Mouse (Mus musculus) stomach, embryonic 16.5 days (tissue): Measurements from ENCODE around the gene Cdkal1. TPM values are rescaled to one million over a fixed set of nuclear protein-coding genes. Genes with fewer than 3 reads are reported as not detected.

ENCODE experiments used
- ATAC-seq: fragments of 200-750 bp; cut with Nextera tagmentation; 2 replicates; pipeline ENCODE4 v1.8.0; 2017; ENCODE audit warnings: moderate number of reproducible peaks, moderate TSS enrichment; ENCODE audit not compliant: insufficient read depth, low FRiP score
- H3K27ac ChIP-seq: fragments of 300-500 bp; sonication (generic); 2 replicates; pipeline ENCODE4 v1.5.1; 2014; ENCODE audit warnings: low read length
- H3K27me3 ChIP-seq: fragments of 300-500 bp; sonication (generic); 2 replicates; pipeline ENCODE4 v1.6.1; 2014; ENCODE audit warnings: low read length, control low read depth, mixed read lengths; ENCODE audit not compliant: control insufficient read depth, insufficient read depth
- H3K36me3 ChIP-seq: fragments of 300-500 bp; sonication (generic); 2 replicates; pipeline ENCODE4 v1.6.1; 2014; ENCODE audit warnings: low read length; ENCODE audit not compliant: control insufficient read depth, insufficient read depth
- H3K4me1 ChIP-seq: fragments of 300-500 bp; sonication (generic); 2 replicates; pipeline ENCODE4 v1.6.1; 2014; ENCODE audit warnings: low read length, control low read depth, mixed read lengths; ENCODE audit not compliant: control insufficient read depth, insufficient read depth
- H3K4me2 ChIP-seq: fragments of 300-500 bp; sonication (generic); 2 replicates; pipeline ENCODE4 v1.6.1; 2014; ENCODE audit warnings: low read depth, low read length, mixed read lengths
- H3K4me3 ChIP-seq: fragments of 300-500 bp; sonication (generic); replicated peaks from 2 replicates; pipeline ENCODE4 v1.5.1; 2014; ENCODE audit warnings: mild to moderate bottlenecking, low read length
- H3K9ac ChIP-seq: fragments of 300-500 bp; sonication (generic); 2 replicates; pipeline ENCODE4 v1.6.1; 2014; ENCODE audit warnings: low read length
- H3K9me3 ChIP-seq: fragments of 300-500 bp; sonication (generic); replicated peaks from 2 replicates; pipeline ENCODE4 v1.6.1; 2016; ENCODE audit warnings: low read length, control low read depth; ENCODE audit not compliant: control insufficient read depth
- WGBS: fragments of 180-500 bp; shearing (Covaris S2); extraction: QIAGEN DNeasy Blood & Tissue Kit; methylation state at CpG from one replicate; pipeline ENCODE4 v1.1.7; 2014; 5-methylcytosine and 5-hydroxymethylcytosine counted together
- polyA plus RNA-seq: library from polyadenylated mRNA; unstranded; fragments of >200 nt; fragmentation: Nextera tagmentation; extraction: Ambion mirVana; gene quantifications from 2 replicates; pipeline ENCODE4 v1.2.1, GENCODE M21; 2015

Cdkal1 gene
- polyA plus RNA-seq, 1 experiment from 2014 or later, result 29.8 TPM

GRCm38 (mm10) chr13:29156703-29157102 is 698.8 kb downstream of the Cdkal1 start:
- WGBS, result 45% methylated on average over 4 of the region's 4 CpGs
- no peaks in the 10 kb centered on the region for H3K27me3 ChIP-seq
- no peak overlapping the region for H3K4me3 ChIP-seq
- H3K27ac ChIP-seq, result no peak overlapping the region
- H3K9me3 ChIP-seq, result no peaks in the 10 kb centered on the region
- no peak overlapping the region for H3K4me2 ChIP-seq
- no peak overlapping the region for H3K9ac ChIP-seq
- no peaks in the 10 kb centered on the region for H3K4me1 ChIP-seq
- H3K36me3 ChIP-seq, result no peaks in the 10 kb centered on the region
- ATAC-seq, result no peak

DNA sequence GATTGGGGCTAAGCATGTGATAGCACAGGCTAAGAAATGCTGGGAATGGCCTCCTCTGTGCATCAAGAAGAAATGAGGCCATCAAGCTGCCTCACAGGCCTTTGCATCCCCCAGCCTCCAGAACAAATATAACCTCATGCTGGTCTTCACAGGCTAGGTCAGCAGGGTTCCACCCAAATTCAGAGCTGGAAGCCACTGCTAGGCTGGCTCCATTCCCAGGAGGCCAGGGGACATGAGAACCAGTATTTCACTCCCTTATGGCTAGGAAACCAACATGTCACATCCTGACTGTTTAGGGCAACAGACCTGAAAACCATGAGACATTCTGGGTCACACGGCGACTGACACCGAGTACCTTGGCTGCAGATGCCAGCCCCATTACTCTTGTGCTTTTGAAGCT is 700.2 kb downstream of the Cdkal1 start:
- H3K4me1 ChIP-seq, result no peaks in the 10 kb centered on the region
- 86% methylated on average over 3 of the region's 3 CpGs for WGBS
- no peak overlapping the region for H3K9ac ChIP-seq
- ATAC-seq, result no peak
- H3K4me3 ChIP-seq, result no peak overlapping the region
- no peaks in the 10 kb centered on the region for H3K36me3 ChIP-seq
- H3K9me3 ChIP-seq, result no peaks in the 10 kb centered on the region
- H3K27ac ChIP-seq, result no peak overlapping the region
- no peak overlapping the region for H3K4me2 ChIP-seq
- no peaks in the 10 kb centered on the region for H3K27me3 ChIP-seq

DNA sequence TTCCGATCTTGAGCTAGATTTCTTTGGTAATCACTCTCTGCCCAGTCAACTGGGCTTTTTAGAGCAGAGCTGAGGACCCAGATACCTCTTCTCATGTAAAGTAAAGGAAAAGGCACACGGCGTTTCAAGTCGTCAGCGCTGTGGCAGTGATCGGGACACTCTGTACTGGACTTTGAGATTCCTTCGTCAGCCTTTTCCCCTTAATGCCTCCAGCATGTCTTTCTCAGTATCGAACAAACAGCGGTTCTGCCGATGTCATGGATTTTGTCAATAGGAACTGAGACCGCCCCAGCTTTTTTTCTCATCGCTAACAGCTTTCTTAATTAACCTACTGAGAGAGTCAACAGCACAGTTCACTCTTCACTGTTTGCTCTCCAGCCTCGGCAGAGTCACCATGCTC is 705.4 kb downstream of the Cdkal1 start:
- ATAC-seq, result no peak
- Histone ChIP-seq H3K4me1 (no peaks in the 10 kb centered on the region), H3K9ac (no peak overlapping the region), H3K36me3 (no peaks in the 10 kb centered on the region), H3K4me3 (no peak overlapping the region), H3K27ac (no peak overlapping the region), H3K4me2 (peak overlapping the region; percentile 3; the same call in 1 of the 2 replicates), H3K9me3 (no peaks in the 10 kb centered on the region), H3K27me3 (no peaks in the 10 kb centered on the region)
- 70% methylated on average over 13 of the region's 13 CpGs for whole genome bisulfite sequencing

DNA sequence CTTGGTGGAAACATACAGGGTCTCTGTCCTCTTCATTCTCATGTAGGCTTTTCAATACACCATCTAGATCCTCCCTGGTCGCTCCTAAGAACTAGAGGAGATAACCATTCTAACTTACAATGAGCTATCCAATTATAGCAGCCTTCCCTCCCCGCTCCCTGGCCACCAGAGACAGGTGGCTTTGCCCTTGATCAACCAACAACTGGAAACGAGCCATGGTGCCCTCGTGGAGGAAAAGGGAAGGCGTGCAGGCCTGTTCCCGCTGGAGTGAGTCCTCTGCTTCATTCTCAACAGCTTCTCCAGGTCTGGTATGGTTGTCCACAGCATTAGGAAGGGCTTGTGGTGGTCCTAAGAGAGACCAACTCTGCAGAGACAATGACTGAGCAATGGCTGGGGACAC is 706.1 kb downstream of the Cdkal1 start:
- 76% methylated on average over 6 of the region's 6 CpGs for WGBS
- Histone ChIP-seq H3K27ac (no peak overlapping the region), H3K4me1 (no peaks in the 10 kb centered on the region), H3K4me3 (no peak overlapping the region), H3K36me3 (no peaks in the 10 kb centered on the region), H3K27me3 (no peaks in the 10 kb centered on the region), H3K9ac (no peak overlapping the region), H3K4me2 (no peak overlapping the region), H3K9me3 (no peaks in the 10 kb centered on the region)
- ATAC-seq, result no peak

DNA sequence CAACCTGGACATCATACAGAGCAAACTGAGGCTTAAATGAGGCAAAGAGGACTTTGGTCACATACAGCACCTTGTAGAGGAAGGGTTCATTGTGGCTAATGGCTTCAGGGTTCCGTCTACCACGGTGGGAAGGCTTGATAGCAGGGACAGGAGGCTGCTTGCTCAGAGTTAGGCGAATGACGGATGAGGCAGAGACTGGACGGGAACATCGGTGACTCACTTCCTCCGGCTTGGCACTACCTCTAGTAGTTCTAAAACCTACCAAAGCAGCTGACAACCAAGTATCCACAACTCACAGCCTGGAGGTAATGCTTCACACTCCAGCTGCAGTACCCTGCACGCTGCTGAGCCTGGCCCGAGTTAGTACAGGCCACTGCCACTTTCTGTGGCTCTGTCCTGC is 706.9 kb downstream of the Cdkal1 start:
- 76% methylated on average over 9 of the region's 9 CpGs for WGBS

More for the DNA sequence above, 706.9 kb downstream of the Cdkal1 start:
- Histone ChIP-seq H3K4me2 (no peak overlapping the region), H3K27me3 (no peaks in the 10 kb centered on the region), H3K9me3 (no peaks in the 10 kb centered on the region), H3K4me3 (no peak overlapping the region), H3K36me3 (no peaks in the 10 kb centered on the region), H3K27ac (no peak overlapping the region), H3K4me1 (no peaks in the 10 kb centered on the region), H3K9ac (no peak overlapping the region)
- no peak for ATAC-seq

Other genes with a start within 250 kb of the Cdkal1 start
- gene E2f3, start 130.4 kb upstream of the Cdkal1 start, polyA plus RNA-seq, result 7.0 and 7.5 TPM in 2 replicates